Mouse (Mus musculus): ENCODE measurements around the gene Ms4a6d.
"Not testable (repeated sequence)": the region's sequence is repeated elsewhere in the genome, so short reads cannot be mapped to it uniquely, and the experiment has no call there.

Gene Ms4a6d

DNA sequence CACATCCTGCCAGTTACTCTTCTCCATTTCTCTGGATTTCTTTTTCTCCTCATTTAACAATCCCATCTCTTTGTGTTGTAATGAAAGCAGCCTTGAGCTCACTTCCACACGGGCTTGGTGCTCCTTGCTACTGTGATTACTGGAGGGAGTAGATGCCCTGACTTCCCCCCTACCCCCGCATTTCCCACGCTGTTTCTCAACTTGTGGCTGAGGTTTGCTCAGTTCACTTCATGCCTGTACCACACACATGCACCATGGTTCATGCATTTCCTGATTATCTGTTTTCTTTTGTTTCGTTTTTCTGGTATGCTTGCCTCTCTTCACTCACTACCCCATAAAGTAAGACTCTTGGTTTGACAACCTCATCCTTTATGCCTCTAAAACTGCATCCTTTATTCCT, 15.4 kb downstream of the Ms4a6d start:
- in situ Hi-C loops (cut with MboI; ENCODE audit: unreplicated experiment in 2 of 2) = no loop called here

DNA sequence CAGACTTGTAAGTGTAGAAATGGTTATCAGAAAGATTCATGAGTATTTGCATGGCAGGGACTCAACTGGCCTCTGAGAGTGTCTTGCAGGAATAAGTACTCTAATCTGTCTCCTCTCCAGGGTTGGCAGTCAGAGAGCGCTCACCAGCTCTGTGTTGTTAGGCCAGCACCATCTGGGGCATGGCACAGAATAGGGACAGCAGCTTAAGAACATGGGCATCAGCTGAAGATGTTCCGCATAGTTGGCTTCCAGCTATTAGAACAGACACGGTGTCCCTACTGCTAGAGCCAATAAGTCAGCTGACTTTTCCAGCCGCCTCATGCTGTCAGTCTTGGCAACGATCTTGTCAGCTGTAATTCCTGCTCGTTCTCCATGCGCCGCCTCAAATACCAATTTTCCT, 29.7 kb downstream of the Ms4a6d start:
- in situ Hi-C loops (cut with MboI; ENCODE audit: unreplicated experiment in 2 of 2) = no loop called here

- in situ Hi-C loops (cut with MboI; ENCODE audit: unreplicated experiment in 2 of 2) = not testable (repeated sequence)
These were observed 45.1 kb downstream of the Ms4a6d start for GRCm38 (mm10) chr19:11559560-11559959.

DNA sequence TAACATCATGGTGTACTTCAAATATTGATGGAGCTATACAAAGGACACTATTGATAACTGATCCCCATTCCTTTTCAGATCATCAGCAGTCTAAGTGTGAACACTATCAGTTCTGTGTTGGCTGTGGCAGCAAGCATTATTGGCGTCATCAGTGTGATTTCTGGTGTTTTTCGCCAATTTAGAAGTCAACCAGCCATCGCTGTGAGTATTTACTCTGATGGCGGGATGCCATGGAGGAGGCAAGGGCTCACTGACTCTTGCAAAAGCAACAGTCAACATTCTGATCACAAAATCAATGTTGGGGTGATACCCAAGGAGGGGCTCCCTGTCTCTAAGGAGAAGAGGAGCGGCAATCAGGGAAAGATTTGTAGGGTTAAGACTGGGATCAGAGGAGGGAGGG, 49.9 kb downstream of the Ms4a6d start:
- in situ Hi-C loops (cut with MboI; ENCODE audit: unreplicated experiment in 2 of 2) = no loop called here

DNA sequence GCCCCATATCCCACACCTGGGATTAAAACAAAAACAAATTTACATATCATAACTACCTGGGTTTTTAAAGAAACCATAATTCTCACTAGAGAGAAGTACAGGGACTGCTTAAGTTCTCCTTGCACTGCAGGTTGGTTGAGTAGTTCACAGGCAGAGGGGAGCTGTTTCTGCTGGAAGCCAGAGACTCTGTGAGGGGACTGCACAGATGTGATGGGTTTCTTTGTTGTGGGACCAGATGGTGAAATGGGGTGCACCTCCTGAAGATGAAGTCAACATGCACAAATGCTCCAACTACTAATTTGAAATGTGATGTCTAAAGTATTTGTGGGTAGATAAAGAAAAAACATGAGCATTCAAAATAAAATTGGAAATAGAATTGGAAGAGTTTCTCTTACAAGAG, 56.7 kb downstream of the Ms4a6d start:
- in situ Hi-C loops (cut with MboI; ENCODE audit: unreplicated experiment in 2 of 2) = no loop called here

GRCm38 (mm10) chr19:11544383-11544782, 60.3 kb downstream of the Ms4a6d start:
- in situ Hi-C loops (cut with MboI; ENCODE audit: unreplicated experiment in 2 of 2) = not testable (repeated sequence)

- in situ Hi-C loops (cut with MboI; ENCODE audit: unreplicated experiment in 2 of 2) = not testable (repeated sequence)
These were observed 64.4 kb downstream of the Ms4a6d start for GRCm38 (mm10) chr19:11540166-11540821.

DNA sequence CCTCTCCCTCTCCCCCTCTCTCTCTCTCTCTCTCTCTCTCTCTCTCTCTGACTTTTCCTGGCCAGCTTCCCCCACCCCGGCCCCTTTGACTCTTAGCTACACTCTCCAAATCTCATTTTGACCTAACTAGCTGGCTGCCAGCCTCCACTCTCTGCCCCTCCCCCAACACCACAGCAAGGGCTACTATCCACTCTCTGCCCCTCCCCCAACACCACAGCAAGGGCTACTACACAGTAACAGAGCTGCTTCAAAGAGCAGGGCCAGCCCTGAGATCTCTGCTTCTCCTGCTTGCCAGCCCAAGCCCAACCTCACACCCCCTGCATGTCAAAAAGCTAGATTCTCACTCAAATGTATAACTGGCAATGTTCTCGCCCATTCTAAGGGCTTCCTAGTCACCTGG, 67.3 kb downstream of the Ms4a6d start:
- in situ Hi-C loops (cut with MboI; ENCODE audit: unreplicated experiment in 2 of 2) = no loop called here

Measured in v-Abl transformed pro-B cells (cell line).